Mouse (Mus musculus) R1 (cell line): ENCODE data around the gene Igsf23.
A peak's percentile ranks its signal among the peaks of the same experiment; 100 is the strongest.
"Not testable (repeated sequence)": the region's sequence is repeated elsewhere in the genome, so short reads cannot be mapped to it uniquely, and the experiment has no call there.

Source experiments
- DNase-seq: peaks from one replicate; pipeline ENCODE4 v3.0.0-alpha.2; 2018; ENCODE audit warnings: low read depth, low spot score

The Igsf23 gene

GRCm38 (mm10) chr7:19950589-19950988, at the start of gene Igsf23:
Gene Igsf23, minus strand, starts transcription at chr7:19950756.
- DNase-seq, result peak; percentile 47

GRCm38 (mm10) chr7:19996721-19997120, 46.2 kb upstream of the Igsf23 start:
- DNase-seq, result peak; percentile 71

- not testable (repeated sequence) for DNase-seq
Measured at GRCm38 (mm10) chr7:19991165-19991564, 40.6 kb upstream of the Igsf23 start, which contains the start of gene Nlrp9b. Gene Nlrp9b, plus strand, starts transcription at chr7:19991465.

GRCm38 (mm10) chr7:19971516-19971915, 21.0 kb upstream of the Igsf23 start:
- DNase-seq, result no peak

GRCm38 (mm10) chr7:19970196-19970595, 19.6 kb upstream of the Igsf23 start:
- no peak for DNase-seq

- peak; percentile 78 for DNase-seq
Measured at GRCm38 (mm10) chr7:19969541-19970090, 19.1 kb upstream of the Igsf23 start.

- no peak for DNase-seq
Measured at GRCm38 (mm10) chr7:19969106-19969505, 18.6 kb upstream of the Igsf23 start.

GRCm38 (mm10) chr7:19964985-19965579, 14.5 kb upstream of the Igsf23 start, which contains the start of gene Ceacam20:
Gene Ceacam20, plus strand, starts transcription at chr7:19965412.
- DNase-seq, result no peak

- no peak for DNase-seq
Measured at GRCm38 (mm10) chr7:19962423-19962822, 11.9 kb upstream of the Igsf23 start.

GRCm38 (mm10) chr7:19956341-19956781, 5.8 kb upstream of the Igsf23 start:
- DNase-seq, result peak; percentile 88

GRCm38 (mm10) chr7:19955861-19956260, 5.3 kb upstream of the Igsf23 start:
- no peak for DNase-seq

GRCm38 (mm10) chr7:19953054-19953453, 2.5 kb upstream of the Igsf23 start:
- DNase-seq, result peak; percentile 42

GRCm38 (mm10) chr7:19952320-19952986, 1.9 kb upstream of the Igsf23 start:
- no peak for DNase-seq

GRCm38 (mm10) chr7:19949996-19950395, 560 bp downstream of the Igsf23 start:
- no peak for DNase-seq

GRCm38 (mm10) chr7:19948956-19949355, 1.6 kb downstream of the Igsf23 start:
- no peak for DNase-seq

- no peak for DNase-seq
Measured at GRCm38 (mm10) chr7:19945821-19946515, 4.6 kb downstream of the Igsf23 start.

- DNase-seq, result no peak
Measured at GRCm38 (mm10) chr7:19945201-19945600, 5.4 kb downstream of the Igsf23 start.

- DNase-seq, result no peak
Measured at GRCm38 (mm10) chr7:19944709-19945108, 5.8 kb downstream of the Igsf23 start.

GRCm38 (mm10) chr7:19940256-19940655, 10.3 kb downstream of the Igsf23 start:
- DNase-seq, result peak; percentile 44

- DNase-seq, result no peak
Measured at GRCm38 (mm10) chr7:19939555-19940235, 10.9 kb downstream of the Igsf23 start.

GRCm38 (mm10) chr7:19937229-19937821, 13.2 kb downstream of the Igsf23 start:
- DNase-seq, result peak; percentile 87
